Mouse (Mus musculus): ENCODE results near the gene Mief1.
A peak's percentile ranks its signal among the peaks of the same experiment; 100 is the strongest.

The Mief1 gene

DNA sequence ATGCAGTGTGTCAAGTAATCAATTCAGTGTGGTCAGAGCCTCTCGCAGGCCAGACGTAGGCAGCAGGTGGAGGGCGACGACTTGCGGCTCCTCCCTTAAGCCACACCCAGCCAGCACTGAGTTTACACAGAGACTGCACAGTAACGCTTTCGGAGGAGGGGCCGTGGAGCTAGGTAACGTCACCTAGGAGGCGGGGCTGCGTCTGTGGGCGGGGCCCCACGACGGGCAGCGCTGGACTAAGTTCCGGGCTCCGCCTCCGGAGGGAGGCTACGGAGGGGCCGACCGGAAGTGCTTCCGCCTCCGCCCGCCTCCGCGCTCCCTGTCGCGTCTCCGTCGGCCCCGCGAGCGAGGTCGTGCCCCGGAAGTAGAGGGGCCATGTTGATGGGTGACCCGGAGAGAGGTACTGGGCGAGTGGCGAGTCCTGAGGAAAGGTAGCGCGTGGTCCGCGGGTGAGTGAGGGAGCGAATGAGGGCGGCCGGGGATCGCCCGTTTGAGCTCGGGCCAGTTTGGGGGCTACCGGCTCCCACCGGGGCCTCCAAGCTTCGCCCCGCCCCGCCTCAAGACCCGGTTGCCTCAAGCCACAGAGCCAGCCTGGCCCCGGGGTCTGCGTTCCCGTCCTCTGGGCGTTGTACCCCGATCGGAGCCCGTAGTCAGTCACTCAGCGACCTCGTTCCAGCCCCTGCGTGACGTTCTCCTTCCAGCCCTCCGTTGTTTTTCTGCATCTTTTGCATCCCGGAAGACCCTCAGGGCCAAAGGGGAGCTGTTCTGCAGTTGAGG, at the start of gene Mief1:
Gene Mief1, plus strand, starts transcription at position 286 of the 777 bp plus-strand sequence.
- peak; percentile 98 for DNase-seq

DNA sequence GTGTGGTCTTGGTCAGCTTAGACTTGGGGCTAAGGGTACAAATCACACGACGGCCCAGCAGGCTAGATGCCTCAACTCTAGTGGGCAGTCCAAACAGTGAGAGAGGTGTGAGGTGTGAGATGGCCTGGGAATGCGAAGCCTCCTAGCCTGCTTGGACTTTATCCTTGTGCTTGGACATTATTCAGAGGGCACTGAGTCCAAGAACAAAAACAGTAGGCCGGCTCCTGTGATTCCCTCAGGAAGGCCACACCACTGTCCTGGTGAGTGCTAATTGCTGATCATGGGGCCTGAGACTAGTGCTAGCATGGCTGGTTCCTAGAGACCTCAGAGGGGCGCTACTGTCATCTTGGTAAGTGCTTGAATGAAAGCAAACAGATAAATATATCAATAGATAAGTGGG, 44.9 kb upstream of the Mief1 start:
- DNase-seq = no peak

DNA sequence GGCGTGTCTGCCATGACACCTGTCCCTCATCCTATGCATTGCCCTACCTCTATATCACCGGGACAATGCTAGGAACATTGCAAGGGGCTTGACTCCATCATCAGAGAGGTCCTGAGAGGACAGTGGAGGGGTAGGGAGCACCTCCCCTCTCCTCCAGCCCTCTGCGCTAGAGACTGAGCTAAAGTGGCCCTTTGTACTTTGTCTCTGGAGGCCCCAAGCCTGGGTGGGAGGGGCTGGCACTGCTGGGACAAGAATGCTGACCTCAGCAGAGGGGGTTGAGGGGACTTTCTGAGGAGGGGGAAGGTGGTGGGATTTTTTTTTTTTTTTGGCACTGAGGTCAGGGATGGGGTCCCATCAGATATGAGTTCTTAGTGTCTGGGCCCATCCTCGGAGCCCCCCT, 43.7 kb upstream of the Mief1 start:
- DNase-seq = no peak

DNA sequence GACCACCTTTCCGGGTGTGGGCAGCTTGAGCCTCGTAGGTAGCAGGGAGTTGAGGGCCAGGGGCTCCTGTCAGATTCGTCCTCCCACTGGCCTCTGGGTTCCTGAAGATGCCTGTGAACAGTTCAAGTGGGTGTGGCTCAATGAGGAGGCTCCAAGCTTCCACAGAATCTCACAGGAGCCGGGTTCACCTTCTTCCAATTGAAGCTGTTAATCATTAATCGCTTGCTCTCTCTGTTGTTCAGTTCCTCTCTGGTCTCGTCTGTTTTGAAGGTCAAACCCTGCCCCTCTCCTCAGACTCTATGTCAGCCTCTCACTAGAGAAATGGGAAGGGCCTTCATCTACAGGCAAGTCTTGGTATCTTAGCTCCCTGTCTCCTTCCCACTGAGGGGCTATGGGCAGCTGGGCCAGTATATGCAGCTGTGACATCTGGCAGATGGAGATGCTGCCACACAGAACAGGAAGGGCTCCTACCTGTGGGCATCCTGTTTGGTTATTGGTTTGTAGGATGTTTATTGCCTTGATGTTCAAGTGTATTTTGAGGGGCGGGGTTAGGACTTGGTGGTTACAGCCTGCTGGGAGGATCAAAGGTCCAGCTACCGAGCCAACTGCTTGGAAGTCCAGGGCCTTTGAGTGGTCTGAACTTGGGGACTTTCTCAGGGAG, 42.1 kb upstream of the Mief1 start:
- DNase-seq = no peak

DNA sequence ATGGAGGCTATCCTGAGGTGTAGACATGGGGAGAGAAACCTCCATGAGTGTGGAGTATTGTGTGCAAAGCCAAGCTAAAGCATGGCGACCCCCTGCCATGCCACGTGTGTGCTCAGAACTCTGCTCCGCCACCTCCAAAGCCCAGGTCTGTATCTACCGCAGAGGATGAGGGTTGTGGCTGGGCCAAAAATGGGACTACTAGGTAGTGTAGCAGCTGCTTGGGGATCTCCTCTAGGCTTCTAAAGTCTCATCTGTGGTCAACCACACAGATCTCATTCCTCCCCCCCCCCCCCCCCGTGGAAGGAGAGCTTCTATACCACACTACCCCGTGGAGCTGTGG, 41.6 kb upstream of the Mief1 start:
- peak; percentile 16 to 34 for DNase-seq

DNA sequence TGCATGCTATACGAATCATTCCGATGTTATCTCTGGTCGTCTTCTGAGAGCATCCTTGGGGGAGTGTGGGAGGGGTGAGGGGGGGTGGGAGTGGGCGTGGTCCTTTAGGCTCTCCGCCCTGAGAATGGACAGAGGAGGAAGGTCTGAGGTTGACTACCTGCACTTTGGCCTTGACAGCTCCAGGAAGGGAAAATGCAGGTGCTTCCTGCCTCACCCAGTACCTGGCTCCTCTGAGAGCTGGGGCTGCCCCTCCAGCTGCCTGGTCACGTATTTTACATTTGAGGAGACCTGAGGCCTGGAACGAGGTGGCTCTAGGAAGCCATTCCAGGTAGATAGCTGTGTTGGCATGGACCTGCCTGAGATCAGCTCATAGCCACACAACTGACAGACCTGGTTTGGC, 41.0 kb upstream of the Mief1 start:
- no peak for DNase-seq

DNA sequence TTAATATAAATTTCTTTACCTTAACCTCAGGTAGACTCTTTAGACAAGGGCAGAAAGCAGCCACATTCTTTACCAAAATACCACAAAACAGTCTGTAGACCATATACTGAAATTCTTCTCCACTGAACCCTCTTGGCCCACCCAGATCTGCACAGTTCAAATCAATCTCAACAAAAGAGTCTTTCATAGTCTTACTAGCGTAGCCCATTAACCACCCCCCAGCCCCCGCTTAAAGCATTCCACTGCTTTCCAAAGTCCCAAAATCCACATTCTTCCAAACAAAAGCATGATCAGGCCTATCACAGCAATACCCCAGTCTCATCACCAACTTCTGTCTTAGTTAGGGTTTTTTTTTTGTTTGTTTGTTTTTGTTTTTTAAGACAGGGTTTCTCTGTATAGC, 34.3 kb upstream of the Mief1 start:
- DNase-seq = no peak

DNA sequence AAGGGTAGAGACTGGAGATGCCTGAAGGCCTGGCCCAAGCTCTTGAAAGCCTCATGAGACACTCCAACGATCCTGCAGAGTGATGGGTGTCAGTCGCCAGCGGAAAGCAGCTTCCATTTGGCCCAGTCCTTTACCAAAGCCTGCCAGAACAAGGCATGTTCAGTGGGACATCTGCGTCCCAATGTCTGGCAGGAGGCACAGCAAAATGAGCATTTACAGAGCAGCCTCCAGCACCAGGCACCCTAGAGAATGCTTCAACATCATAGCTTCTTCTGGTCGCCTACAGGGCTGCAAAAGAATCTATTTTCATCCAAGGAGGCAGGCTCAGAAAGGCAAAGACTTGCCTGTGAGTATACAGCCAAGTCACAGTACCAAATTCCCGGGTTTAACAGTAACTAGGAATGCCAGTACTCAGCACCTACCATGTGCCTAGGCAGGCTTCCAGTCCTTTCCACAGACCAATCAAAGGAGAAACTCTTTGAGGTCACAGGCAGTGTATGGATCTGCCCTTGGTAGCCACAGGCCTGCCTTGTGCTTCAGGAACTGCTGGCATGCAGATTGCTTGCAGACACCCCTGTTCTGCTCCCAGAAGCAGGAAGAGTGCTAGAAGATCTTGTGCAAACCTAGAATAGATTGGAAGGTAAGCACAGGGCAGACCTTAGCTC, 31.6 kb upstream of the Mief1 start:
- no peak for DNase-seq

DNA sequence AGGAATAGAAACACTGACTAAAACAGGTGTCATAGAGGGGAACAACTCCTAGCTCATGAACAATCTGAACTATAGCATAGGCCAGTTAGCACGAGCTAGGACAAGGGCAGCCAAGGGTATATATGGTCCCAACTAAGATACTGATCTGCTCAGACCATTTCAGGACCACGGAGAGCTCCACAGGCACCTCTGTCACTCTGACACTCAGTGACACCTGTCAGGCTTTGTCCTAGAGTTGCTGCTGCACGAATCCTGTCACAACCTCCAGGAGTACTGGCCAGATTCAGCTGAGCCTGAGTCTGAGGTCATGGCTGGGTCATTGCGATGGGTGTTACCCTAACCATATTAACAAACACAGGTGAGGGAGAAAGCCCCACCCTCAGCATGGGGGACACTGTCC, 30.4 kb upstream of the Mief1 start:
- DNase-seq = no peak

DNA sequence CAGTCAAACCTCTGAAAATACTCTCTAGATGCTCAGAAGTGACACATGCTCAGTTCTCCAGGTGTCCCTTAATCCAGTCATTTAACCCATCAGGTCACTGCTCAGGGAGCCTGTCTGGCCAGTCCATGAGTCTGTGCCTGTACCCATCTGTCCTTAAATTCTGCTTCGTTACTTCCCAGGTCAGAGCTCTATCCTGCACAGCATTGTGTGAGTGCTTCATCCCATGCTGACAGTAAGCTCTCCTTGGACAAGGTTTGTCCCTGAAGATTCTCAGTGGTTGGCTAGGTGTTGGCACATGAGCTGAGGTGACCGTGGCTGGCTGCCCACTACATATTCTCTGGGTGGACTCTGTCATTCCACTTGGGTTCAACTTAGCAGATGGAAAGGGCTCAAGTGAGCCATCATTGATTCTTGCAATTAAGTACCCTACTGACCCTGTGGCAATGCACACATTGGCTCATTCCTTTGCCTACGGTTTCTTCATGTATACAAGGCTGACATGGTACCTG, 27.7 kb upstream of the Mief1 start:
- DNase-seq = no peak

DNA sequence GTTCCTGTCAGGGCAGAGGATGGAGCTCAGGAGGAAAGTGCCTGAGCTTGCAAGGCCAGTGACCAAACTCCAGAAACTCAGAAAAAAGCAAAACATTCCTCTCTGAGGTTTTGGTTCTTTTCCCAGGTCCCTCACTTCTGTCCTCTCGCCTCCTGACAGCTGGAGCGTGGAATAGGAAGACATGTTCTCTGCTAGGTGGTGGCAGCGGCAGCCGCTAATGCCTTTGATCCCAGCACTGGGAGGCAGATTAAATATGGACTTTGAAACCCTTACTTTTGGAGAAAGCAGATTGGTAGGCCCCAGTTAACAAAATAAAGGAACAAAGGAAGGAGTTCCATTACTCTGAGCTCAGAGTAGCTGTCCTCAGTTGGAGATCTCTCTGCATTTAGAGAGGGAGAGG, 25.4 kb upstream of the Mief1 start:
- no peak for DNase-seq

DNA sequence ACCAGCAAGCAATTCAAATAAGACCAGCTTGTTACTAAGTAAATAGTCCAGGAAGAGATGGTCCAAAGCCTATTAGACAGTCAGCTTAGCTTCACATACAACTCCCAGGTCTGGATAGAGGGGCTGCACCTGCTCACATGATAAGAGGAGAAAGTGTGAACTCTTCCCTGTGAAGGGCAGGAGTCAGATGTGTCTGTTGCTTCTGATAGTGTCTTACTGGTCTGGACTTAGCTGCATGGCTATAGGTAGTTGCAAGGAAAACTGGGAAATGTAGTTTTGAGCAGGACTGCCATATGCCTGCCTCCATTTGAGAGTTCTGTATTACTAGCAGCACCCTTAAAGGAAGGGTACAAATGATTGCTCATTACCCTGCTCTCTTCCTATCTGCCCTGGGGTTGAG, 20.1 kb upstream of the Mief1 start:
- DNase-seq = no peak

DNA sequence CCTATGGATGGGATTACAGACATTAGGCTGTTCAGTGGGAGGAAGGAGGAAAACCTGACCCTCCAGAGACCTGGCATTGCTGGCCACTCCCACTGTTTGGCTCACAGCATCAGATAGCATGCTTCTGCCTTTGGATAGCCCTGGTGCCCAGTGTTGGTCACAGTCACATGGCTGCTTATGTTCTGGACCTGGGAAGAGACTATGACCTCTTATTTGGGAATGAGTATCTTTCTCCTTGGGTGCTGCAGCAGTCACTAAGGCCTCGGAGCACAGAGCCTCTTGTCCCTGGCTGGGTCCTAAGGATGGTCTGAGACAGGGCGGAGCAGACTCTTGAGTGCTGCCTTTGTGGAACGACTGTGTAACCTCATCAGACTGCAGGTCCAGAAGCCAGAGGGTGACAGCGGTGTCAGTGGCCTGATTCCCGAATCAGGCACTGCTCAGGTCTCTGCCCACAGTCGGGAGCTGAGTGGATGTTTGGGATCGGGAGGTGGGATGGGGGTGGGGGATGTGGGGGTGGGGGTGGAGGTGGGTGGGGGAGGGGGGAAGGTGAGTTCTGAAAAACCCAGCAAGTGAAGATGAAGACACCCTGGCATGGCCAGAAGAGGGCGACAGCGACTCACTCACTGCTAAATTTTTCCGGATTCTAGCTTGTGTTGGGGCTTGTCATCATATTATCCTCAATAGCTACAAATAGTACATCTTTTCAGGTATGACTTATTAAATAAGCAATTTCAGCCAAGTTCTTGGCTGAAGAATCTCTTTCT, 17.9 kb upstream of the Mief1 start:
- DNase-seq = no peak

DNA sequence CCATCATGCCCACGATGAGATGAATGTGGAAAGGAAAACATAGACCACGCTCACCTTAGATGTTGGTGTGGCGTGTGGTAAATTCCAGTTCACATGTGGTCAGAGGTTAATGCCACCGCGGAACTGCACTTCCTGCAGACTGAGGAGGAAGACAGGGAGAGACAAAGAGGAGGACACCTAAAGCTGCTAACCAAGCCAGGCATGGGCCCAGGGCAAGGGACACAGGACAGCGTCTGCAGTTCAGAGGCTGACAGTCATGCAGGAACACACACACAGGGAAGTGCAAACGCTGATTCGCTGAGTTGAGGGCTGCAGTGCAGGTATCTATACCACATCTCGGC, 17.4 kb upstream of the Mief1 start:
- no peak for DNase-seq

DNA sequence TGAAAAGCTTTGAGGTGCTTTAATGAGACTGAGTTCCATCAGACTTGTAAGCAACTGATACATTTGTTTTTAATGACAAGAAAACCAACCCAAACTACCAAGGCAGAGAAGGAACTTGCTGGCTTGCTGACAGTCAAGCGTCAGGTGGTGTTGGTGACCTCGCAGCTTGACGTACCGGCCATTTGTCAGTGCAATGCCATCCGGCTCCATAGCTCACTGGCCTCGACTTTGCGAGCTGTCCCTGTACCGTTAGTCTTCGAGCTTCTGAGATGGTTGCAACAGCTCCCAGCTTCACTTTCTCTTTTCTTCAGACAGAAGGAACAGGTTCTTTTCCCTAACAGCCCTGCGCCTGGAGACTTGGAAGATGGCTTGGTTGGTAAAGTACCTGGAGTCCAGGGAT, 16.3 kb upstream of the Mief1 start:
- no peak for DNase-seq

DNA sequence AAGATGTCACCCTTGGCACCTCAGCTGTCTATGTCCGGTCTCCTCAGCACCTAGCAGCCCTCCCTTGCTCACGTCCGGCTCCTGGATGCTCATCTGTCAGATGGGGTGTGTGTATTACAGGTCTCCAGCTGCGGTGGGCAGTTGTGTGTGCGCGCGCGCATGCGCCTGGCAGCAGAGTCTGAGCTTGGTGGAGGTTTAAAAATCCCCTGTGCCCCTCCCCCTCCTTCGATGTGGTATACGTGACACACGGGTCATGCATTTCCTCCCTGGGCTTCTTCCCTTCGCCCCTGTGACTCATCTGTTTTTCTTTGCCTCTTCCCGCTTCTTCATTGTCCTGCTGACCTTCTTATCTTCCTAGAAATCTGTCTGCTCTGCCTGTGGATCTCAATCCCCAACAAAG, 14.6 kb upstream of the Mief1 start:
- peak; percentile 20 to 54 for DNase-seq

DNA sequence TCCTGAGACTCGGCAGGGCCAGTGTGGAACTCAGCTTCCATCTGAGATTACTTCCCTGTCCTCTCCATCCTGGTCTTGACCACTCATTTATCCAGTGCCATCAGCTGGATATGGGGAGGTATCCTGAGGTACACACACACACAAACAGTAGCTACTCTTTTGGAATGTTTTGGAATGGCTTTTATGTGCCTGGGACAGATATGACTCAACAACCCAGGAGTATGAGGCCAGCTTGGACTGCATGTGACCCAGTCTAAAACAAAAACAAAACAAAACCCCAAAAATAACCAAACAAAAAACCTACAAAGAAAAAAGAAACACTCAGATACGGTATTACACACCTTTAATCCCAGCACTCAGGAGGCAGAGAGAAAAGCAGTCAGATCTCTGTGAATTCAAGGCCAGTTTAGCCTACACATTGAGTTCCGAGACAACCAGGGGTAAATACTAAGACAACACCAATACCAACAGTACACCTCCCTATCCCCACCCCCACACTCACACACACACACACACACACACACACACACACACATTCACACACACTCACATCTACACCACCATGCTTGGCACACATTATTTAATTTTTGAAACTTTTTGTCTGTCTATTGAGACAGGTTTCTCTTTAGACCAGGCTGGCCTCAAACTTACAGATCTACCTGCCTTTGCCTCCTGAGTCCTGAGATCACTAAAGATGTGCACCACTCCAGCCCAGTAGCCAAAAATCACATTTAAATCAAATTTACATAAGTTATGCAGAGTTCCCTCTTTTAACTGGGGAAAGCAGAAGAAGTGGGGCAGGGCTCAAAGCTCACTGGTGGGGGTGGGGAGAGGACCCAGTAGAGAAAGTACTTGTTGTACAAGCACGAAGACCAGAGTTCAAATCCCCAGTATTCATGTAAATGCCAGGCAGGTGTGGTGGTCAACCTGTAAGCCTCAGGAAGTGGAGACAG, 13.8 kb upstream of the Mief1 start:
- no peak for DNase-seq

DNA sequence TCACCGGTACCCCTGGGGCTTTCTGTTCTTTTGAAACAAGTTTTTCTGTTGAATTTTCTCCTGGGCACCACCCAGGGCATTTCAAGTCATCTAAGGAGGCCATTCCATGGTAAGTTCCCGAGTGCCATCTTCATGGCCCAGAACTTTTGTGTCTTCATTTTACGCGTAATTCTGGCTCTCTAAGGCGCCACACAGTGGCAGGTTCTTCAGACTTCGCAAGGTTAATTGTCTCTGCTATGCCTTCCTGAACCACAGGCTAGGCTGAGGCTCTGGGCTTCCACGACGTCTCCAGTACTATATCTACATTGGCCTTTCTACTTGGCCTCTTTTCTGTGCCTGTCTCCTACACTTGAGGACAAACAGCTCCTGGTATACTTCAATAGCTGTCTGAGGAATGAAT, 12.8 kb upstream of the Mief1 start:
- DNase-seq = no peak

DNA sequence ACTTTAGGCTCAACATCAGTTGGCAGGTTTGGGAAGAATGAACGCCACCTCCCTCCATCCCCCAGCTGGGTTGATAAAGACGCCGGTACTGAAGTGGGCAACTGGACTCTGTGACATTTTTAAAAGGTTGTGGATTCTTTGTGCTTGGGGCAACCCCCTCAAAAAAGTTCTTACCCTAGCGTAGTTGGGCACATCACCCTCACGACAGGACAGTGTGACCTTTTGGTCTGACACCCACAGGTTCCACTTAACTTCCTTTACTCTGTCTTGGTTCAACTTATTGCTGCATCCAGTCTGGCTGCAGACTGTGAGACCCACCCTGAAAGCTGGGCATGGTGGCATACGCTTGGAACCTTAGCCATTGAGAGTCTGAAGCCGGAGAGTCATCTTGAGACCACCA, 10.1 kb upstream of the Mief1 start:
- no peak for DNase-seq

DNA sequence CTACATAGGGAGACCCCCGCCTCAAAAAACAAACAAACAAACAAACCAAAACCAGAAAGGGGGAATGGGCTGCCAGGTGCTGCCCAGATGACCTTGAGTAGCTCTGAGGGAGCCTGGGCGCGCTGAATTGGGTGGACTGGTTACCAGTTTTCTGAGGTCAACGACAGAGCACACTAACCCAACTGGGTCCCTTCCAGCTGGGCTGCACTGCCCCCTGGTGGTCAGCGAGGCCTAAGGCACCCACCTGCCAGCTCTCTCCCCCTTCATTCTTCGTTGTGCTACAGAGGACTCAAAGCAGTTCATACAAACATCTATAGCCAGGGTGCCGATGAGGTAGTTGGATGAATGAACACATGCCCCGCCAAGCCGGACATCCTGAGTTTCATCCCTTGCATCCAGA, 8.6 kb upstream of the Mief1 start:
- DNase-seq = peak; percentile 40 to 56

DNA sequence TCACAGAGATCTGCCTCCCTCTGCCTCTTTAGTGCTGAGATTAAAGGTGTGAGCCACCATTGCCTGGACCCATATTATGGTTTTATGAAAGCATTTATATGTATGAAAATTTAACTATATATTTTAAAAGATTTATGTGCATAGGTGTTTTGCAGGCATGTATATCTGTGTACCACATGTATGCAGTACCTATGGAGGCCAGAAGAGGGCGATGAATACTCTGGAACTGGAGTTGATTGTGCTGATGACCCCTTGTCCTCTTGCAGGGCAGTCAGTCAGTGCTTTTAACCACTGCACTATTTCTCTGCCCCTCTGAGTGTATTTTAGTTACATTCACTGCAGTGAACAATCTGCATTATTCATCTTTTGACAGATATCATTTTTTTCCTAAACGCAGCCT, 8.0 kb upstream of the Mief1 start:
- no peak for DNase-seq

DNA sequence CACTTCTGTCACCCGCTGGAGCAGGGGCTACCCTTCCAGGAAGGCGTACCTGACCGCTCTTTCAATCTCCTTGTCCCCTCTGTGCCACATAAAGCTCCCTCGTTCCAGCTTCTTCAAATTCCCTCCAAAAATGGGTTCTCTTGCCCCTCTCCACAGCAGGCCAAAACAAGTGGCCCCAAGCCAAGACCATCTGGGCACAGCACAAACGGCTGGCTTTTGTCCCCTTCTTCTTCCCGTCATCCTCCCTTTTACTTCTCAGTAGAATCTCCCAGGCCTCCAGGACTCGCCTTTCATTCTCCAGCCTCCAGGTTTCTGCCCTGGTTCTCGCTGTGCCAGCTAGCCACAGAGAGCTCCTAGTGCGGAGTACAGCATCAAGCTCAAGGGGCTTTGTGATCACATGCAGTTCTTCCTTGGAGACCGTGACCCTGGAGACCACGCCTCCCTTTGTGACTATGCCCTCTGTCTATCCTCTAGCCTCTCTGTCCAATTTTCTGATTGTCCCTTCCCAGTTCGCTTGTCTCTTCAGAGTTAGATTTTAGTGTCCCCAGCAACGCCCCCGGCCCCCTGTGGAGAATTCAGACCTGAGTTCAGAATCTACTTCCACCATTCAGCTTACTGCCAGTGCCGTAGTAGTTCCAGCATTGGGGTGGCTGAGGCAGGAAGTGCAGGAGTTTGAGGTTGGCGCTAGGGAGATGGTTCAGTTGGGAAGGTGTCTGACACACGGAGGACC, 5.6 kb upstream of the Mief1 start:
- no peak for DNase-seq

Data from thymus, adult 18-20 months (tissue).